Mouse (Mus musculus): ENCODE measurements at regions not wholly inside any gene's neighbourhood (a gene's known extent, or its start where the extent isn't known, plus 50 kb on each side); places are given as distances from the start of the nearest gene placed in this dataset.

- TF ChIP-seq POLR2A (IDR thresholded peaks at IDR 0.05; ENCODE audit: extremely low read depth, insufficient read depth, low read length) (no peak), CTCF (IDR thresholded peaks at IDR 0.05; ENCODE audit: extremely low read depth, insufficient read depth, low read length) (no peak)
These were observed 93.4 kb upstream of the Mark1 start for GRCm38 (mm10) chr1:185092757-185093156.

GRCm38 (mm10) chr1:185091816-185092558, 92.6 kb upstream of the Mark1 start:
- Histone ChIP-seq H3K4me3 (ENCODE audit: insufficient read depth, low read length) (no peak overlapping the region), H3K4me1 (ENCODE audit: control insufficient read depth, insufficient read depth, low read length) (peaks cover 2% of the 10 kb centered on the region; the same call in 1 of the 2 replicates), H3K27ac (ENCODE audit: insufficient read depth, low read length) (no peak overlapping the region)
- TF ChIP-seq POLR2A (IDR thresholded peaks at IDR 0.05; ENCODE audit: extremely low read depth, insufficient read depth, low read length) (no peak), CTCF (IDR thresholded peaks at IDR 0.05; ENCODE audit: extremely low read depth, insufficient read depth, low read length) (no peak)

More at GRCm38 (mm10) chr1:185092757-185093156, 93.4 kb upstream of the Mark1 start:
- peaks cover 2% of the 10 kb centered on the region; the same call in 1 of the 2 replicates for H3K4me1 ChIP-seq (ENCODE audit: control insufficient read depth, insufficient read depth, low read length)
- H3K27ac ChIP-seq (ENCODE audit: insufficient read depth, low read length): no peak overlapping the region
- H3K4me3 ChIP-seq (ENCODE audit: insufficient read depth, low read length): no peak overlapping the region

- TF ChIP-seq CTCF (IDR thresholded peaks at IDR 0.05; ENCODE audit: extremely low read depth, insufficient read depth, low read length) (no peak), POLR2A (IDR thresholded peaks at IDR 0.05; ENCODE audit: extremely low read depth, insufficient read depth, low read length) (no peak)
- Histone ChIP-seq H3K27ac (ENCODE audit: insufficient read depth, low read length) (no peak overlapping the region), H3K4me1 (ENCODE audit: control insufficient read depth, insufficient read depth, low read length) (peaks cover 2% of the 10 kb centered on the region; the same call in 1 of the 2 replicates), H3K4me3 (ENCODE audit: insufficient read depth, low read length) (no peak overlapping the region)
These were observed 89.8 kb upstream of the Mark1 start for GRCm38 (mm10) chr1:185089196-185089595.

GRCm38 (mm10) chr1:185083191-185083590, 83.8 kb upstream of the Mark1 start:
- TF ChIP-seq CTCF (IDR thresholded peaks at IDR 0.05; ENCODE audit: extremely low read depth, insufficient read depth, low read length): no peak
- no peak for TF ChIP-seq POLR2A (IDR thresholded peaks at IDR 0.05; ENCODE audit: extremely low read depth, insufficient read depth, low read length)

GRCm38 (mm10) chr1:185080118-185080517, 80.7 kb upstream of the Mark1 start:
- TF ChIP-seq POLR2A (IDR thresholded peaks at IDR 0.05; ENCODE audit: extremely low read depth, insufficient read depth, low read length): no peak
- TF ChIP-seq CTCF (IDR thresholded peaks at IDR 0.05; ENCODE audit: extremely low read depth, insufficient read depth, low read length): no peak
- no peaks in the 10 kb centered on the region for H3K4me1 ChIP-seq (ENCODE audit: control insufficient read depth, insufficient read depth, low read length)
- no peak overlapping the region for H3K27ac ChIP-seq (ENCODE audit: insufficient read depth, low read length)
- H3K4me3 ChIP-seq (ENCODE audit: insufficient read depth, low read length): no peak overlapping the region

More at GRCm38 (mm10) chr1:185083191-185083590, 83.8 kb upstream of the Mark1 start:
- Histone ChIP-seq H3K27ac (ENCODE audit: insufficient read depth, low read length) (no peak overlapping the region), H3K4me3 (ENCODE audit: insufficient read depth, low read length) (no peak overlapping the region), H3K4me1 (ENCODE audit: control insufficient read depth, insufficient read depth, low read length) (no peaks in the 10 kb centered on the region)

- TF ChIP-seq CTCF (IDR thresholded peaks at IDR 0.05; ENCODE audit: extremely low read depth, insufficient read depth, low read length): no peak
- no peak overlapping the region for H3K27ac ChIP-seq (ENCODE audit: insufficient read depth, low read length)
- H3K4me3 ChIP-seq (ENCODE audit: insufficient read depth, low read length): no peak overlapping the region
- no peaks in the 10 kb centered on the region for H3K4me1 ChIP-seq (ENCODE audit: control insufficient read depth, insufficient read depth, low read length)
These were observed 80.0 kb upstream of the Mark1 start for GRCm38 (mm10) chr1:185079331-185079880.

GRCm38 (mm10) chr1:185074001-185074400, 74.6 kb upstream of the Mark1 start:
- H3K4me3 ChIP-seq (ENCODE audit: insufficient read depth, low read length): no peak overlapping the region
- H3K4me1 ChIP-seq (ENCODE audit: control insufficient read depth, insufficient read depth, low read length): no peaks in the 10 kb centered on the region
- TF ChIP-seq POLR2A (IDR thresholded peaks at IDR 0.05; ENCODE audit: extremely low read depth, insufficient read depth, low read length) (no peak), CTCF (IDR thresholded peaks at IDR 0.05; ENCODE audit: extremely low read depth, insufficient read depth, low read length) (no peak)
- H3K27ac ChIP-seq (ENCODE audit: insufficient read depth, low read length): no peak overlapping the region

- Histone ChIP-seq H3K4me3 (ENCODE audit: insufficient read depth, low read length) (no peak overlapping the region), H3K4me1 (ENCODE audit: control insufficient read depth, insufficient read depth, low read length) (no peaks in the 10 kb centered on the region), H3K27ac (ENCODE audit: insufficient read depth, low read length) (no peak overlapping the region)
- TF ChIP-seq CTCF (IDR thresholded peaks at IDR 0.05; ENCODE audit: extremely low read depth, insufficient read depth, low read length): no peak
- no peak for TF ChIP-seq POLR2A (IDR thresholded peaks at IDR 0.05; ENCODE audit: extremely low read depth, insufficient read depth, low read length)
These were observed 73.4 kb upstream of the Mark1 start for GRCm38 (mm10) chr1:185072766-185073165.

GRCm38 (mm10) chr1:185071566-185071965, 72.2 kb upstream of the Mark1 start:
- TF ChIP-seq POLR2A (IDR thresholded peaks at IDR 0.05; ENCODE audit: extremely low read depth, insufficient read depth, low read length) (no peak), CTCF (IDR thresholded peaks at IDR 0.05; ENCODE audit: extremely low read depth, insufficient read depth, low read length) (no peak)
- H3K27ac ChIP-seq (ENCODE audit: insufficient read depth, low read length): no peak overlapping the region
- no peaks in the 10 kb centered on the region for H3K4me1 ChIP-seq (ENCODE audit: control insufficient read depth, insufficient read depth, low read length)
- no peak overlapping the region for H3K4me3 ChIP-seq (ENCODE audit: insufficient read depth, low read length)

- Histone ChIP-seq H3K27ac (ENCODE audit: insufficient read depth, low read length) (no peak overlapping the region), H3K4me1 (ENCODE audit: control insufficient read depth, insufficient read depth, low read length) (no peaks in the 10 kb centered on the region), H3K4me3 (ENCODE audit: insufficient read depth, low read length) (no peak overlapping the region)
- no peak for TF ChIP-seq CTCF (IDR thresholded peaks at IDR 0.05; ENCODE audit: extremely low read depth, insufficient read depth, low read length)
- TF ChIP-seq POLR2A (IDR thresholded peaks at IDR 0.05; ENCODE audit: extremely low read depth, insufficient read depth, low read length): no peak
These were observed 71.4 kb upstream of the Mark1 start for GRCm38 (mm10) chr1:185070853-185071149.

Measured in cortical plate, adult 2 months (tissue).